Mouse (Mus musculus) myocyte (in vitro differentiated cells): ENCODE data around the gene R3hcc1l.

Experiments used
- E2F4 ChIP-seq: IDR thresholded peaks from one replicate; pipeline ENCODE4 v1.6.1; 2011; ENCODE audit warnings: mild to moderate bottlenecking, control low read depth, moderate library complexity; ENCODE audit not compliant: insufficient read depth
- MAX ChIP-seq: IDR thresholded peaks from one replicate; pipeline ENCODE4 v1.6.1; 2011; ENCODE audit warnings: low read depth, mild to moderate bottlenecking, control low read depth
- MYOG ChIP-seq, 3 experiments: IDR thresholded peaks; one replicate each; pipeline ENCODE4 v1.6.1; 2011; ENCODE audit warnings: control low read depth in 2 of 3, low read depth in 2 of 3, mild to moderate bottlenecking in 2 of 3; ENCODE audit not compliant: insufficient read length in 2 of 3, control insufficient read depth in 1 of 3, insufficient read depth in 1 of 3
- TCF12 ChIP-seq: IDR thresholded peaks from one replicate; pipeline ENCODE4 v1.6.1; 2011; ENCODE audit warnings: mild to moderate bottlenecking, control low read depth; ENCODE audit not compliant: poor library complexity, insufficient read depth, severe bottlenecking
- TCF3 ChIP-seq: IDR thresholded peaks from one replicate; pipeline ENCODE4 v1.6.1; 2011; ENCODE audit warnings: low read depth, control low read depth; ENCODE audit not compliant: insufficient read length

DNA sequence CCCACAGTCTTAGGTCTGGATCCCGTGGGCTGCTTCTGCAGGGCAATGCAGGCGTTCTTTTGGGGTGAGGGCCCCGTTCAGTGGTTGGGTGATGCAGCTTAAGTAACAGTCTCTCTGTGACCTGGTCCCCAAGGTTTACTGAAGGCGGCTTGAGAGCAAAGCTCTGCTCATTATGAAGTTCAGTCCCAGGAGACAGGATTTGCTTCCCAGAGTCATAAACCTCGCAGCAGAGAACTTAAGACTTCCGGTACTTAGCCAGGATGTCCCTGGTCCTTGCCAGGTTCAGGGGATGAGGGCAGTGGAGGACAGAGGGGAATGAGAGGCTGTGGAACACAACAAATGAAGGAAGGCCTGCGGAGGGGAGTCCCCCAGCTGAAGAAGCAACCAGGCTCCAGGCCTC is 94.6 kb downstream of the R3hcc1l start:
- TF ChIP-seq MYOG (IDR thresholded peaks at IDR 0.05; ENCODE audit: control insufficient read depth in 1 of 3, insufficient read depth in 1 of 3, insufficient read length in 2 of 3, low read depth in 2 of 3): no peak
- TF ChIP-seq MAX: no peak
- no peak for TF ChIP-seq E2F4
- TF ChIP-seq TCF12: no peak
- TF ChIP-seq TCF3: no peak
